Mouse (Mus musculus) olfactory bulb, adult 2 months (tissue): ENCODE measurements around the gene Atg14.

Experiments
- CTCF ChIP-seq: fragments of 200-500 bp; IDR thresholded peaks from 2 replicates; pipeline ENCODE4 v1.5.1; 2012; ENCODE audit warnings: low read depth, mild to moderate bottlenecking, low read length, moderate library complexity; ENCODE audit not compliant: insufficient read depth
- POLR2A ChIP-seq: fragments of 200-500 bp; IDR thresholded peaks from 2 replicates; pipeline ENCODE4 v1.6.1; 2012; ENCODE audit warnings: mild to moderate bottlenecking, low read depth, low read length, moderate library complexity; ENCODE audit not compliant: insufficient read depth

DNA sequence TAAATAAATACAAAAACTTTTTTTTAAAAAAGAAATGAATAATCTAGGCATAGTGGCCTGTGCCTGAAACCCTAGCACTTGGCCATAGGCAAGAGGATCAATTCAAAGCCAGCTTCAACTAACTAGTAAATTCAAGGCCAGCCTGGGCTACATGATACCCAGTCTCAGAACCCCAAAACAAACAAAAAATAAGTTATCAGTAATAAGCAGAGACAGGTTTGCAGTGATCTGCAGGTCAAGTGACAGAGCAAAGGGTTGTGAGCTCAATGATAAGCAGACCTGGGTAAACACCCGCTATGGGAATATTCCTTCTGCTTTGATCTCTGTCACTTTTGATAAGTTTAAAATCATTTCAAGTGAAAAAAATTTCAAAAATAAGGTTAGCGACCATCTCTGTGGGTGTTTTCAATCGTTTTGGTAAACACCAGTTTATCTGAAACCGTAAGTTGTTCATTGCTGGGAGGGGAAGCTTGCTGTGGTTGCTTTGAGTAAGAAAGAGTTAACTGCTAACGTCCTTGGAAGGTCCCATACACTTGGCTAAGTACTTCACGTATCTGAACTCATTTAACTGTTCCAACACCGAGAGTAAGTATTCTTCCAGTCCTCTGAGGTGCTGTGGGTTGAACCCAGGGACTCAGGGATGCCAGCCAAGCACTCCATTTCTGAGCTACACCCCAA lies 24.1 kb upstream of the Atg14 start:
- TF ChIP-seq CTCF (no peak), POLR2A (no peak)
